Mouse (Mus musculus): ENCODE measurements around the gene Gtf2f1. TPM values are rescaled to one million over a fixed set of nuclear protein-coding genes. Genes with fewer than 3 reads are reported as not detected.

Gtf2f1 gene
- polyA plus RNA-seq, 1 experiment from 2014 or later: 68.6 TPM

DNA sequence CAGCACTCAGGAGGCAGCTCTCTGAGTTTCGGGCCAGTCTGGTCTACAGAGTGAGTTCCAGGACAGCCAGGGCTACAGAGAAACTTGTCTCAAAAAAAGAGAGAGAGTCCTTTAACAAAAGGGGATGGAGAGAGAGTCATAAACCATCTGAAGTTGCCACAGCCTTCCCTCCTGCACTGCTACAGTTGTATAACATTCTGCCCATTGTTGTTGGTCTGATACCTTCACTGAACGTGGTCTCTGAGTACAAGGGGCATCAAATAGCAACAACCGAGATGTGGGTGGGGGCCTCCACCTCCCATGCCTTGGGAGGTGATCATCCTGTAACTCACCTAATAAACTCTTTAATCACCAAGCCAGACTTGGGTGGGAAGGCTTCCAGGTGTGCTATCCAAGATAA, 25.4 kb downstream of the Gtf2f1 start:
- Histone ChIP-seq H3K36me3 (no peaks in the 10 kb centered on the region), H3K27ac (replicated peaks) (no peak overlapping the region), H3K9me3 (no peaks in the 10 kb centered on the region), H3K9ac (replicated peaks) (no peak overlapping the region), H3K4me2 (replicated peaks) (no peak overlapping the region), H3K27me3 (no peaks in the 10 kb centered on the region), H3K4me3 (no peak overlapping the region), H3K4me1 (peaks cover under 1% of the 10 kb centered on the region; the same call in 1 of the 2 replicates)
- WGBS: 84% methylated on average over 3 of the region's 3 CpGs
- ATAC-seq (ENCODE audit: low FRiP score, low read depth): no peak

DNA sequence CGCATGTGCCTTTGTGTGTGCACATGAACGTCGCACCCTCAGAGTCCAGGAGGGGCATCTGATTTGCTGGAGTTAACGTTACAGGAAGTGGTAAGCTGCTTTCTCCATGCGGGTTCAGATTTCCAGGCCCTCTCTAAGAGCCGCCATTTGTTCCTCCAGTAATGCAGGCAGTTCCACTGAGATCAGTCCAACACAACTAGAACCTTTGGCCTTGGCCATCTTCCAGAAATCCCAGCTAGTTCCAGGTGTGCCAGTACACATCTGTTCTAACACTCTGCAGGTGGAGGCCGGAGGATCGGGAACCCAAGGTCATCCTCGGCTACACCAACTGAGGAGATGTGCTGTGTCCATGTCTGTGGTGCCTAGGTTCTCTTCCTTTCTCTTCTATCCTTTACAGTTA, 26.2 kb downstream of the Gtf2f1 start:
- H3K9ac ChIP-seq (replicated peaks): no peak overlapping the region
- H3K4me3 ChIP-seq: no peak overlapping the region
- H3K36me3 ChIP-seq: no peaks in the 10 kb centered on the region
- ATAC-seq (ENCODE audit: low FRiP score, low read depth): no peak
- H3K9me3 ChIP-seq: no peaks in the 10 kb centered on the region
- H3K27me3 ChIP-seq: no peaks in the 10 kb centered on the region
- no peak overlapping the region for H3K4me2 ChIP-seq (replicated peaks)
- H3K27ac ChIP-seq (replicated peaks): no peak overlapping the region
- H3K4me1 ChIP-seq: no peaks in the 10 kb centered on the region
- 83% methylated on average over 9 of the region's 9 CpGs for WGBS

DNA sequence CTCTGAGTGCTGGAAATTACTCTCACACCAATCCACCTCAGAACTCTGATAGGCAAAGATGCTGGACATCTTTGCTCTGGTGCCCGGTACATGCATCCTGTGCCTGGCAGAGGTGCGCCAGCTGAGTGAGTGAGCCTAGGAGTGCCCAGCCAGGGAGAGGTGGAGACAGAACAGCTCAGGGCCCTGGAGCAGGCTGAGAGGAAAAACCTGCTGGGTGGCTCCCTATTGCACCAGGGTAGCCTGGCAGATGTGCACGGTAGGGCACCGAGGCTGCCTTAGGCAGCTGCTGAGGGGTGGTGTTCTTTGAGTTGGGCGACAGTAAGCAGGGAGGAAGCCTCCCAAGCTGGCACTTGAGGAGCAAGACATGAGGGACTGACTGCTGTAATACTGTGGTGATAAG, 29.1 kb downstream of the Gtf2f1 start, which contains the start of gene Acer1:
TSS of gene Acer1 (minus strand) at position 114 of the 400 bp plus-strand sequence.
- Histone ChIP-seq H3K4me3 (no peak within 1 kb of the TSS), H3K9me3 (no peaks in the 10 kb centered on the region), H3K4me1 (no peaks in the 10 kb centered on the region), H3K36me3 (no peaks in the 10 kb centered on the region), H3K27ac (replicated peaks) (no peak within 1 kb of the TSS), H3K27me3 (no peaks in the 10 kb centered on the region), H3K4me2 (replicated peaks) (no peak within 1 kb of the TSS), H3K9ac (replicated peaks) (no peak within 1 kb of the TSS)
- no peak for ATAC-seq (ENCODE audit: low FRiP score, low read depth)
- 75% methylated on average over 5 of the region's 5 CpGs for WGBS

DNA sequence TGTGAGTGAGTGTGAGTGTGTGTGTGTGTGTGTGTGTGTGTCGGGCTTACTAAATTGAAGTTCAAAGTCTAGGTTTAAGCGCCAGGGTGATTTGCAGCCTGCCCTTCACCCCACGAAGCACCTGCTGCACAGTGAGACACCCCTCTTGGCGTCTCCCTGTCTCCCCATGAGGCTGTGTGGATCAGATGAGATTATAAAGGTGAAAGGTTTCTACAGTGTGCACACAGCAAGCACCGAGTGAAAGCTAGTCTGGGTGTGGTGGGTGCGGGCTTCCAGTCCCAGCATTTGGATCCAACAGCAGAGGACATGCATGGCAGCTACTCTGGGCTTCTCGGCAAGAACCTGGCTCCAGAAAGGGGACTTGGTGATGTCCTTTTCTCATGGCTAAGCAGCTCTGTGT, 30.0 kb downstream of the Gtf2f1 start:
- WGBS: 80% methylated on average over 7 of the region's 7 CpGs
- no peak for ATAC-seq (ENCODE audit: low FRiP score, low read depth)

DNA sequence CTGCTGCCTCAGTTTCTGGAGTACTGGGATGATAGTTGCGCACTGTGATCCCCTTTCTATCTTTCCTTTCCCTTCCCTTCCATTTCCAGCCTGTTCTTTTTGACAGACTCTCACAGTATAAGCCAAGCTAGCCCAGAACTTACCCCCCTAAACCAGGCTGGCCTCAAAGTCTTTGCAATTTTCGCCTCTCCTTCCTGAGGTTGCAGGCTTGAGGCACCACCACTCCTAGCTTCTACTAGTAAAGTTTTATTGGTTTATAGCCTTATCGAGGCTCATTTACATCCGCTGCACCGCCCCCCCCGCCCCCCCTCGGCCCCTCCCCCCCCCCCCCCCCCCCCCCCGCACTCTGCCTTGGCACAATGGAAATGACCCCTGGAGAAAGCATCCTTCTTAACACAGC, 31.6 kb downstream of the Gtf2f1 start:
- 43% methylated on average over 5 of the region's 8 CpGs for WGBS
- no peak for ATAC-seq (ENCODE audit: low FRiP score, low read depth)
- no peaks in the 10 kb centered on the region for H3K9me3 ChIP-seq
- no peaks in the 10 kb centered on the region for H3K36me3 ChIP-seq
- H3K9ac ChIP-seq (replicated peaks): no peak overlapping the region
- H3K27me3 ChIP-seq: no peaks in the 10 kb centered on the region
- no peak overlapping the region for H3K4me2 ChIP-seq (replicated peaks)
- no peaks in the 10 kb centered on the region for H3K4me1 ChIP-seq
- no peak overlapping the region for H3K4me3 ChIP-seq
- no peak overlapping the region for H3K27ac ChIP-seq (replicated peaks)

More for the DNA sequence above, 30.0 kb downstream of the Gtf2f1 start:
- Histone ChIP-seq H3K27me3 (no peaks in the 10 kb centered on the region), H3K4me3 (no peak overlapping the region), H3K9ac (replicated peaks) (no peak overlapping the region), H3K27ac (replicated peaks) (no peak overlapping the region), H3K9me3 (no peaks in the 10 kb centered on the region), H3K4me1 (no peaks in the 10 kb centered on the region), H3K4me2 (replicated peaks) (no peak overlapping the region), H3K36me3 (no peaks in the 10 kb centered on the region)

DNA sequence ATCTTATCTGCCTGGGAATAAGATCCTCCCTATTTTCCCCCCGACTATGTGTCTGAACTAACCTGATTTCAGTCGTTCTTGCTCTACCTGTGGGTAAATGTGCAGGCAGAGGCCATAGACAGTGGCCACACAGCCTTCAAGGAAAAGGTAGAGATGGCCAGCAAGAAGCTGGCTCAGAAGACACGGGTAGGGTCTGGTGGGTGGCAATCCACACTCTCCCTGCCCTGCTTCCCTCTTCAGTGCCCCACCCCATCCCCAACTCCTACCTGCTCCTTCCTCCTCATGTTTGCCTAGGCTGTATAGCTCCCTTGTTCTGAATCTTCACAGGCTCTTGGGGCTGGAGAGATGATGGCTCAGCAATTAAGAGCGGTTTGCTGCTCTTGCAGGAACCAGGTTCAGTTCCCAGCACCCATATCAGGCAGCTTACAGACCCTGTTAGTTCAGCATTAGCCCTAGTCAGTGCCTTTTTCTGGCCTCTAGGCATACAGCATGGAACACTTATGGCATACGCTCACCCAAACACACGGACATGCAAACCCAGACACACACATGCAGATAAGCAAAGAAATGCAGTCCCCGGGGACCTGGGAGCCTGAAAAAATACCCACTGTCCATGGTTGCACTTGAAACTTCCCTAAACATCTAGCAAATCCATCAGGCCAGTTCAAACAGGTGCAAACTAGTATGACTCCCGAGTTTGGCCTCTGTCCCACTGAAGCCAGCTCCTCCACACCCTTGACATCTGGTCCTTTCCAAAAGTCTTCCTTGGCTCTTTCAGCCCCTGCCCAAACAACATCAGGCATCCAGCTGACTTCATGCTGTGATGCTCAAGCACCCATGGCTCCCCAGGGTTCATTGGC, 34.3 kb downstream of the Gtf2f1 start:
- no peak overlapping the region for H3K4me2 ChIP-seq (replicated peaks)
- 82% methylated on average over 8 of the region's 8 CpGs for WGBS
- H3K27ac ChIP-seq (replicated peaks): no peak overlapping the region
- no peak overlapping the region for H3K4me3 ChIP-seq
- H3K9me3 ChIP-seq: no peaks in the 10 kb centered on the region
- no peaks in the 10 kb centered on the region for H3K36me3 ChIP-seq
- no peaks in the 10 kb centered on the region for H3K4me1 ChIP-seq
- no peaks in the 10 kb centered on the region for H3K27me3 ChIP-seq
- no peak overlapping the region for H3K9ac ChIP-seq (replicated peaks)
- ATAC-seq (ENCODE audit: low FRiP score, low read depth): no peak

DNA sequence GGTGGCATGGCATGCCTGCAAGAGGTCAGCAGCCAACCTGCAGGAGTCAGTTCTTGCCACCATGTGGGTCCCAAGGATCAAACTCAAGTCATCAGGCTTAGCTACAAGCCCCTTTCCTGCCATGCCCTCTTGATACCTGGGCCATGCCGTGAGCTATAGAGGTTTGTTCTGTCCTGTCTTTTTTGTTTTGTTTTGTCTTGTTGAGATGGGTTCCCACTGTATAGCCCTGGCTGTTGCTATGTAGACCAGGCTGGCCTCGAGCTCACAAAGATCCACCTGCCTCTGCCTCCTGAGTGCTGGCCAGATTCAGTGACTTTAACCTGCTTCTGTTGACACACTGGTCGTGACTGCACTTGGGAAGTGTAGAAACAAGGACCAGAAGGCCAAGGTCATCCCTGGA, 35.7 kb downstream of the Gtf2f1 start:
- Histone ChIP-seq H3K4me3 (no peak overlapping the region), H3K9me3 (no peaks in the 10 kb centered on the region), H3K27ac (replicated peaks) (no peak overlapping the region), H3K36me3 (no peaks in the 10 kb centered on the region), H3K9ac (replicated peaks) (no peak overlapping the region), H3K27me3 (peaks cover 4% of the 10 kb centered on the region; the same call in 1 of the 2 replicates), H3K4me2 (replicated peaks) (no peak overlapping the region), H3K4me1 (no peaks in the 10 kb centered on the region)
- ATAC-seq (ENCODE audit: low FRiP score, low read depth): no peak
- 77% methylated on average over 3 of the region's 3 CpGs for WGBS

DNA sequence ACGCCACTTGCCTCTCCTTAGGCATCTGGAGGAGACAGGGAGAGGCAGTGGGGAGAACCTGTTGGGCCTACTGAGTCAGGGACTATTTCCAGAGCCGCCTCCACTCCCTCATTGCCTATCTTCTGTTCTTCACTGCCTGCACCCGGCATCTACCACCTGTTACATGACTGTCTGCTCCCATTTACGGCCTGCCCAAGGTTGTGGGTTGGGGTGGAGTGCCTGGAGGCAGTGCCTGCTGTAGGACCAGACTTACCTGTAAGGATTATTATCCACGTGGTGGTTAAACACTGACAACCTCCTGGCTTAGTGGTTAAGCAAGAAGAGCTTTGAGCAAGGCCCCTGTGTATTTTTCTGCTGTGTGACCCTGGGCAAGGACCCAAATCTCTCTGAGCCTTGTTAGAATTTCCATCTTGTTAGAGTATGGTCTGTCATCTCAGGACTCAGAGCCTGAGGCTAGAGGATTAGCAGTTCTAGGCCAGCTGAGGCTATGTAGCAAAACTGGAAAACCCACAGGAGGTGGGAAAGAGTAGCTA, 36.3 kb downstream of the Gtf2f1 start:
- Histone ChIP-seq H3K27me3 (peaks cover 8% of the 10 kb centered on the region; the same call in 1 of the 2 replicates), H3K9me3 (no peaks in the 10 kb centered on the region), H3K4me1 (no peaks in the 10 kb centered on the region), H3K36me3 (no peaks in the 10 kb centered on the region), H3K4me2 (replicated peaks) (no peak overlapping the region), H3K4me3 (no peak overlapping the region), H3K9ac (replicated peaks) (no peak overlapping the region), H3K27ac (replicated peaks) (no peak overlapping the region)
- no peak for ATAC-seq (ENCODE audit: low FRiP score, low read depth)
- 81% methylated on average over 5 of the region's 5 CpGs for WGBS

DNA sequence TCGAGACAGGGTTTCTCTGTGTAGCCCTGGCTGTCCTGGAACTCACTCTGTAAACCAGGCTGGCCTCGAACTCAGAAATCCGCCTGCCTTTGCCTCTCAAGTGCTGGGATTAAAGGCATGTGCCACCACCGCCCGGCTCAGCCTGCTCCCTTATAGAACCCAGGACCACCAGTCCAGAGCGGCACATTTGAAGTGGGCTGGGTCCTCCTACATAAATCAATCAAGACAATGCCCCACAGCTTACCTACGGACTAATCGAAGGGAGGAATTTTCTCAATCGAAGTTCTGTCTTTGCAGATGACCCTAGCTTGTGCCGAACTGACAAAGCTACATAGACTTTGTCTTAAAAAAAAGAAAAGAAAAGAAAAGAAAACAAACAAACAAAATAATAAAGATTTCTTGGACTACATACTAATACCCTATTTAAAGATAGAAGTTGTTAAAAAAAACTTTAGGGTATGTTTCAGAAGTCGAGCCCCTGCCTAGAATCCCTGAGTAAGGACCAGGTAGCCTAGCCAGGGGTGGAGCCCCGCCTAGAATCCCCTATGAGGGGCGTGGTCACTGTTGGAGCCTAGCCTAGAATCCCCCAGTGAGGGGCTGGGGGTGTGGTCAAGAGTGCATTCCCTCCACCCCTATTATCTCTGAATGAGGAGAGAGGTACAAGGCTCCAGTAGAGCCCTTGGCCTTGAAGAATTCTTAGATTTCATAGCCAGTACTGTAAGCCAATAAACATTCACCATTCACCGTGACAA, 37.0 kb downstream of the Gtf2f1 start:
- Histone ChIP-seq H3K27ac (replicated peaks) (no peak overlapping the region), H3K9ac (replicated peaks) (no peak overlapping the region), H3K4me3 (no peak overlapping the region), H3K36me3 (no peaks in the 10 kb centered on the region), H3K4me2 (replicated peaks) (no peak overlapping the region), H3K9me3 (no peaks in the 10 kb centered on the region), H3K27me3 (peaks cover 13% of the 10 kb centered on the region; the same call in 1 of the 2 replicates), H3K4me1 (no peaks in the 10 kb centered on the region)
- ATAC-seq (ENCODE audit: low FRiP score, low read depth): no peak
- 69% methylated on average over 14 of the region's 14 CpGs for WGBS

DNA sequence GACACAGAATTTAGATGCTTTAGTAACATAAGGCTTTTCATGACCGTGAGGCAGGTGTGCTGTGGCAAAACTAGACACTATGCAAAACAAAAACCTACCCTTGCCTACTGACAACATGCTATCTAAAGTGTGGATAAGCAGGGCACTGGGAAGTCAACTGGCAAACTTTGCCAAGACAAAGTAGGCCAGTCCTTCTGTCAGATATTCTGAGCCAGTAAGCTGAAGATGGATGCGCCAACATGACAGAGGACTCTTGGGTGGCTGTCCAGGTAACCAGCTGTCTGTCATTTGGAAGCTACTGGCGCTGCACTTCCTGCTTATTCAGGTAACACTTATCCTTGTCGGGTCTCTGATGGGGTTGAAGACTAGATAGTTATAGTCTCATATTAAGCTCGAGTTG, 41.0 kb downstream of the Gtf2f1 start:
- no peak for ATAC-seq (ENCODE audit: low FRiP score, low read depth)
- 72% methylated on average over 5 of the region's 5 CpGs for WGBS
- no peak overlapping the region for H3K4me2 ChIP-seq (replicated peaks)

DNA sequence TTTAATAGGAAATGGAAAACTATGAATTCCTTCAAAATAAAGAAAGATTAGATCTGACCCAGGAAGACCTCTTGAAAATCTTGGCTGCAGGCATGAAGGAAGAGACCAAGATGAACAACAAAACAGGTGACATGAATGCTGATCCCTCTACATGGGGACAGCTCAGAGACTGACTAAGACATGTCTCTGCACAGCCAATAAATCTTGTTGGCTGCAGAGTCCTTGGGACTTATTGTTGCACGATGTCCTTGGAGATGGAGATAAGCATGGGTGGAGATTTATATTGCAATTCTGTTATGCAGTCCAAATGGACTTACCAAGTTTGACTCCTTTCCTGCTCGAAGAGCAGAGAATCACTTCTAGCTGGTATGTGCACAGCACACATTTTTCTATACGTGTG, 41.8 kb downstream of the Gtf2f1 start:
- Histone ChIP-seq H3K27me3 (peaks cover 13% of the 10 kb centered on the region; the same call in 1 of the 2 replicates), H3K9ac (replicated peaks) (no peak overlapping the region), H3K9me3 (no peaks in the 10 kb centered on the region), H3K27ac (replicated peaks) (no peak overlapping the region), H3K4me3 (no peak overlapping the region), H3K4me1 (no peaks in the 10 kb centered on the region), H3K4me2 (replicated peaks) (no peak overlapping the region), H3K36me3 (no peaks in the 10 kb centered on the region)
- WGBS: 75% methylated on average over 3 of the region's 3 CpGs
- no peak for ATAC-seq (ENCODE audit: low FRiP score, low read depth)

More for the DNA sequence above, 41.0 kb downstream of the Gtf2f1 start:
- H3K9me3 ChIP-seq: no peaks in the 10 kb centered on the region
- peaks cover 13% of the 10 kb centered on the region; the same call in 1 of the 2 replicates for H3K27me3 ChIP-seq
- H3K27ac ChIP-seq (replicated peaks): no peak overlapping the region
- no peak overlapping the region for H3K4me3 ChIP-seq
- H3K36me3 ChIP-seq: no peaks in the 10 kb centered on the region
- H3K9ac ChIP-seq (replicated peaks): no peak overlapping the region
- no peaks in the 10 kb centered on the region for H3K4me1 ChIP-seq

DNA sequence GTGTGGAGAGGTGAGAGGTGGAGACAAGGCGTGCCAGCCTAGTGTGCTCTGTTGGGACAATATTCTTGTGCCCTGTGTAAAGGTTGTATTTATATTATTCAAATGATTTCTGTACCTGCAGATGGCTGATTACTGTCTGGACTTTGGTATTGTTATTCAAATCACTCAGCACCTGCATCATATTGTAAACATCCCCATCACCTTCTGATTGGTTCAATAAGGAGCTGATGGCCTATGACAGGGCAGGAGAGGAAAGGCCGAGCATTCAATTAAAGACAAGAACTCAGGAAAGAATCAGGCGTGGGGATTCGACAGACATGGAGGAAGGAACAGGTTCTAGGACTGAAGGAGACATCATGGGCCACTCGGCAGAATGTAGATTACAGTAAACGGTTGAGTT, 47.4 kb downstream of the Gtf2f1 start:
- ATAC-seq (ENCODE audit: low FRiP score, low read depth): no peak
- Histone ChIP-seq H3K9me3 (no peaks in the 10 kb centered on the region), H3K4me3 (no peak overlapping the region), H3K27ac (replicated peaks) (no peak overlapping the region), H3K4me1 (no peaks in the 10 kb centered on the region), H3K36me3 (no peaks in the 10 kb centered on the region), H3K9ac (replicated peaks) (no peak overlapping the region), H3K4me2 (replicated peaks) (no peak overlapping the region), H3K27me3 (no peaks in the 10 kb centered on the region)
- 82% methylated on average over 6 of the region's 6 CpGs for WGBS
